Mouse (Mus musculus): ENCODE data around the gene Elk3.
"Not testable (repeated sequence)": the region's sequence is repeated elsewhere in the genome, so short reads cannot be mapped to it uniquely, and the experiment has no call there.

Elk3 gene

DNA sequence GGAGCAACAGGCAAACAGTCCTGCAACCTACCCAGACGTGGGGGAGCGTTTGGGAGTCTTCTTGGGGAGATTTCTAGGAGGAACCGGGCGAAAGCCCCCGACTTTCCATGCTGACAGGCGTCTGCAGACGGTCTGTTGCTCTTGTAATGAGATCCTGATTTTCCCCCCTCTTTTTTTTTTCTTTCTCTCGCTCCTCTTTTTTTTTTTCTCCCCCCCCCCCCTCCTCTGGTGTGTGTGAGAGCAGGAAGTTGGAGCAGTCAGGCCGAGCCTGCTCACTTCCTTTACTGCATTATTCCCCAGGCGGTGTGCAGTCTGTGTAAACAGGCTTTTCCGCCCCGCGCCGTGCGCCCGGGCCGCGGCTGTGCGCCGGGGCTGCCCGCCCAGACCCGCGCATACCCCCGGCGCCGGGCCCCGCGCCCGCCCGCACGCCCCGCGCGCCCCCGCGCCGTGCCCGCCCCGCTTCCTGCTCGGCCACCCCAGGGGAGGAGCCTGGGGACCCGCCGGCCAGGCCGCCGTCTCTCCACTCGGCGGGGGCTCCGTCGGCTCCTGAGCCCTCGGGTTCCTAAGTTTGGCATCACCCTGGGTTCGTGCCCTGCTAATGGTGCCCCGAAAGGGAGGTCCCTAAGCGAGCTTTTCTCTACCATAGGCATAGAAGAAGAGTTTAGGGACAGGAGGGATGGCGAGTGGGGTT is at the start of gene Elk3:
Elk3 (minus strand) TSS at position 415 of the 691 bp plus-strand sequence.
- peak; percentile 80 for DNase-seq

DNA sequence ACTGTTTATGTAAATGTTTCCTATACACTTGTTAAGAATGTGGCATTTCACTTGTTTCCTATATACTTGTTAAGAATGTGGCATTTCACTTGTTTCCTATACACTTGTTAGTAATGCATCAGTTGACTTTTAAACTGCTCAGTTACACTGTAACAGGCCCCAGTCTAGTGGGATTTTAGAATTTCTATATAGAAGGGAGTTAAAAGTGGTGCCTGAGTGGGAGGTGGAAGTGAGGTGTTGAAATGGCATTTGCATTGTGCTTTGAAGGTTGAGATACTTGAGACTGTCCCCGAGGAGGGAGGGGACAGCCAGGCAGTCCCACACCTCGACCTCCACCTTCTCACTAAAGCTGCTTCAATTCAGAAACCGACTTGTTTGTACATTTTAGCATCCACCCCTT is 49.7 kb upstream of the Elk3 start:
- no peak for DNase-seq

DNA sequence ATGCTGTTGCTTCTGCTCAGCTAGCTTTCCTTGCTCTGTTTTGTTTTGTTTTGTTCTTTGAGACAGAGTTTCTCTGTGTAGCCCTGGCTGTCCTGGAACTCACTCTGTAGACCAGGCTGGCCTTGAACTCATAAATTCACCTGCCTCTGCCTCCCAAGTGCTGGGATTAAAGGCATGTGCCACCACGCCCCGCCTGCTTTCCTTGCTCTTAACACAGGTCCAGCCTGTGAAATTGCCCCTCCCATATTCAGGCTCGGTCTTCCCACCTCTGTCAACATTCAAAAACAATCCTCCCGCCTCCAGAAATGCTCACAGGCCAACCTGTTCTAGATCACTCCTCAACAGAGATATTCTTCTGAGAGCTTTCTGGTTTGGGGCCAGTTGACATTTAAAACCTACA is 49.3 kb upstream of the Elk3 start:
- not testable (repeated sequence) for DNase-seq

DNA sequence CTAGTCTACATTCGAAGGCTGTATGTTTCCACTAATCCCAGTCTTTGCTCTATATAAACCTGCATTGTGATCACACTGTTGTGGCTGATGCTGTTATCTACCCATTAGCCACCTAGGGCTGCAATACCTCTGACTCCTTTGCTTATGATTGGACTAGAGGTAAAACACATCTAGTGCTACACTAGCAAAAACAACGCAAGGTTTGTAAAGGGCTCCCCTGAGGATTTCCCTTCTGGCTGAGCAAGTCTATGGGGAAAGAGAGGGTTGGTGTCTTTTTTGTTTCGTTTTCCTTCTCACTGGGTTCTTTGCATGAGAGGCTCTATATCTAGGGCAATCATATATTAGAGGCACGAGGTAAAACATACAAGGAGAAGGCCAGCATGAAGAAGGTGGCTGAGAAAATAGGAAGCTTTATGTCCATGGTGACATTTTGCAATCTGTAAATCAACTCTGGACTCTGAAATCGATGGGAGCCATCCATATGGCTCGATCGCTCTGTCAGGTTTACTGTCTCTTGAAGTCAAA is 48.5 kb upstream of the Elk3 start:
- no peak for DNase-seq

DNA sequence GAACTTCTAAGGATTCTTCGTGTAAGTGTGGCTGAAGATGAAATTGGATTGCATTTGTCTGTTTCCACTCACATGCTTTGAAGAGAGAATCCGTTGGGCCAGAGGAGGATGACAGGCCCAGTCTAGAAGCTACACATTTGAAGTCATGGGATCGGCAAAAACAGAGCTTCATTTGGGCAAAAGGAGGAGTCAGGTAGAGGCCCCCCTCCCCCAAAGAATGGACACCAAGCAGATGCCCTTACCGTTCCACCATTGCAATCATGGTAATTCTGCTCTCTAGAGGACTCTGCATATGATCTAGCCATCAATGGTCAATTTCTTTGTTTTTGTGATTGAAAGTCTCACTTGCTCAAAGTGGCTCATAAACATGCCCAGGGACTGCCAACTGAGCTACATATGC is 47.9 kb upstream of the Elk3 start:
- DNase-seq, result no peak

DNA sequence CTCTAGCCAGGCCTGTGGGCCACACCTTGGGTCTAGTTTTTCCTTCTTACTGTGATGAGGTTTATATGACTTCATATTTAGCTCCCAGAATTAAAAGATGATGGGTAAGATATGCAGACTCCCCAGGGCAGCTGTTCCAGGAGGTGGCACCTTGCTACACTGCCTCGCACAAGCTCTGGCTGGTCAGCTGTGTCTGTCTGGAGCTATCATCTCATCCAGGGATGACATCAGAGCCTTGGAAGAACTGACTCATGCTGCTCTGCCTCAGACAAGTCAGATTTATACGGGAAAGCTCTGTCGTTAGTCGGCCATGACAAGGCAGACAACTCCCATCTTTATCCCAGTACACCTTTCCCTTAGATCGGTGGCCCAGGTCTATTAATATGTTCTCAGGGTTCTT is 46.2 kb upstream of the Elk3 start:
- no peak for DNase-seq

DNA sequence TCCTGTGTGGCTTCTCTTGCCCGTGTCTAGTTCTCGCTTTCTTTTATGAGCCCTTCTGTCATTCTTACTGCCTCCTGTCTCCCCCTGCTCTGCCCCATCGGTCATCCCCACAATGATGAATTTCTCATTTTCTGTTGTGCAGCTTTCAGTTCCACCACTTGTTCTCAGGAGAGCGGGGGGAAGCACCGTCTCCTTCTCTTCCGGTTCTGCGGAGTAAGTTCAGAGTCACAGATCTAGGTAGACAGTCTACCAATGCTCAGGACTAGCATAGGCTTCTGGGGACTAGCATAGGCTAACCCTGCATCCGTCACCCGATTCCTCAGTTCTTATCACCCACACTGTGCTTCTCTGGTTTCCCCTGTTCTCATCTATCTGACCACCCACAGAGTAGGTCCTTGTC is 45.2 kb upstream of the Elk3 start:
- no peak for DNase-seq

DNA sequence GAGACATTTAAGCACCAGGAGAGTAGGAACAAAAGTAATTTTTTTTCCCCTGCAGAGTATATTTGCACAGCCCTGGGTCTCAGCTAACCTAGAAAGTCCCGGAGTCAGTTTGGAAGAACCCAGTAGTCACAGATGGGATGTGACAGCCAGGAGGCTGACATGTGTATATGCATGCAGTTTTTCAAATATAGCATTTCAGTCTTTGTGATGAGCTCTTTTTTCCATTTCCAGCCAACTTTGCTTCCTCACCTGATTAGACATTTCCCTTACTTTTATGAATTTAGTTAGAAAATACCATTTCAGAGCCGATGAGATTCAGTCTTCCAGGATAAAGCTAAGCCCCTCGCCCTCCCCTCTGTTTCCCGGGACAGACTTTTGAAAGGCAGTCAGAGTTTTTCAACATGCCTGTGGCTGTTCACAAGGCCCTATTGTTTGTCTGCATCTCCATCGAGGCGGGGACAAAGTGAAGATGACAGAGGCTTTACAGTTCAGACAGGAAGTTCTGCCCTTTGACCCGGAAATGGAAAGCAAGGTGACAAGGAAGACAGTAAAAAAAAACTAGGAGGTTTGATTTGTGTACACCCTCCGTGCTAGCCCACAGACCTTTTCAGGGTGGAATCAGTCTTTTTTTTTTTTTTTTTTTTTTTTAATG is 44.5 kb upstream of the Elk3 start:
- DNase-seq, result no peak

DNA sequence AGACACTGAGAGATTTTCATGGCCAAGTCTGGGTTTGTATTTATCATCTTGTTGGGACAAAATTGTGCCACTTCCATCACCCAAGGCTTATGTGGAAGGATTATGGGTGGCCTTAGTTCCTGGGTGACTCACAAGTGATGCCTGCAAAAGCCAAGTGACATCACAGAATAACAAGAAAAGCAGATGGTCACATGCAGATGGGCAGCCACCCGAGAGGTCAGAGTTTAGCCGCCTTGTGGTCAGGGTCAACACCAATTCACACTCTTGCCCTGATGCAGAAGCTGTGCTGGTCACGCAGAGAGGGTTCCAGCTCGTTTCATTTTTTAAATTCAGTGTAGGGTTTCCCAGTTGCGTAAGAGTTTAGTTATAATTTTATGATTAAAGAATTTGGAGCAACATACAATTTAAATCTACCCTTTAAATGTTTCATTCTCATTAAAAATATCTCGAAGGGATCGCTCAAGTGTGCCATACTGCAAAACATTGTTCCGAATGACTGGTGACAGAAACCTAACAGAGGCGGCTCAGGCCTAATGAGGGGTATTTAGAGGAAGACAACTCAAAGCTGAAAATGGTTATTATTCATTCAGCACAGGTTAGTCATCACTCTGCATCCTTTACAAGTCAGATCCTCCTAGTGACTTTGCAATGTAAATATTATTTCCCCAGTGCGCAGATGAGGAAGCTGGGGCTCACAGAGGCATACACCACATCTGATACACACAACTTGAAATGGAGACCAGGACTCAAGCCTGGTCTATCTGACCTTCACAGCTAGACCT is 42.8 kb upstream of the Elk3 start:
- DNase-seq, result no peak

DNA sequence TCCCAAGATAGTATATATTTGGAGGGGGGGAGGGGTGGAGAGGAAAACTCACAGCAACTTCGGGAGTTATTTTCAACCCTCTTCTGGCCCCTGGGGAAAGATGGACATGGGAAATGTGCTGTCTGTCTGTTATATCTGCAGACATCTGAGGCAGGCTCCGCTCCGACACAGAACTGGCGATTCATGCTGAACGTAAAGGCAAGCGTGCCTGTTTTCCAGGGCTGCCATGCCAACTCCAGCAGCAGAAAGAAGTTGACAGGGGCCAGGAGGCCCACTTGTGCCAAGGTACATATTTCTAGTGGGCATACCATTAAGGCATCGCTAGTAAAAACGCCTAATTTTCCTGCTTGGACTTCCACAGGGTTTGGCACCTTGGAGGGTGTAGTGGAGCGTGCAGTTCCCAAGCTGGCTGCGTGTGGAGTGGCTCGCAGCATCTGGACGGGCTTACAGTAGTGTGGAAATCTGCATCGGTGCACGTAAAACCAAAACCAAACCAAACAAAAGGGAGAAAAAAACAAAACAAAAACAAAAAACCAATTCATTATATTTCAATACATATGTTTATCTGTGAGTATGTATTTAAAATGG is 37.1 kb upstream of the Elk3 start:
- no peak for DNase-seq

DNA sequence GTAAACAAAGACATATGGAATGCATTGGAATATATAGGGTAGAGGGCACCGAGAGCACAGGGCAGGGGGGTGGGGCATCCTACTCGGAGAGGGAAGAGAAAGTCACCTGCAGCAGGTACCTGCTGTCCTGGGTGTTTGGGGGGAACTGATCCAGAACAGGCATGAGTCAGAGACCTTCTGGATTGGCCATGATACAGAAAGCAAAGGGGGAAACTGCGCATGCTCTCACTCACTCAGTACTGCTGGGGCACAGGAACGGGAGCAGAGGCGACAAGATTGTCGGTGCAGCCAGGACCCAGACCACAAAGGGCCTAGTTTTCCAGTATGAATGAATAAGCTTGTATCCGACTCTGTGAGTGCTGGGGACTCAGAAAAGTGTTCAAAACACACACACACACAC is 36.5 kb upstream of the Elk3 start:
- DNase-seq, result no peak

DNA sequence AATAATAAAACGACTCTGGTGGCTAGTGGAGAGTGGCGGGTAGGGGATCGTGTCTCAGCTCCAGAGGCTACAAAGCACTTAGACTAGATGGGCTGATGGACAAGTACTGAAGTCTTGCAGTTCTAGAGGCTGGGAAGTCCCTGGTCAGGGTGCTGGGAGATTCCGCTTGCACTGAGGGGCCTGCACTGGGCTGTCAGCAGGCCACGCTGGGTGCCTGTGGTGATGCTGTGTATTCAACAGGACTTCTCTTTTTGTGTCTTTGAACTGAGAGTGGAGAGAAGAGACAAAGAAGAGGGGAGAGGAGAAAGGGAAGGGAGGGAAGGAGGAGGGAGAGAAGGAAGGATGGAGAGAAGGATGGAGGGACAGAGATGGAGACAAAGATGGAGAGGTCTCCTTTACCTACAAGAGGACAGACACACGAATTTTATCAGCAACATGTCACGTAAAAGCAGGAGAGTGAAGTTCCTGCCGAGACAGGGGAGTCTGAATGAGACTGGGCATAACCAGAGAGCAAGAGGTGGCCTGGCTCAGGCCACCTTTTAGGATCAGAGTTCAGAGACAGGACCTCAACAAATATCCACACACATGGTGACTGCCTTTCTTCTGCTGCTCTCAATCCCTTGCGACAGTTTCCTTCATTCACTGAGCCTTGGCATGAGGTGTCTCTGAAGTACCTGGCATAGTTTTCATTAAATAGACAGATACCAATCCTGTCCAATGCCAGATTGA is 35.4 kb upstream of the Elk3 start:
- no peak for DNase-seq

DNA sequence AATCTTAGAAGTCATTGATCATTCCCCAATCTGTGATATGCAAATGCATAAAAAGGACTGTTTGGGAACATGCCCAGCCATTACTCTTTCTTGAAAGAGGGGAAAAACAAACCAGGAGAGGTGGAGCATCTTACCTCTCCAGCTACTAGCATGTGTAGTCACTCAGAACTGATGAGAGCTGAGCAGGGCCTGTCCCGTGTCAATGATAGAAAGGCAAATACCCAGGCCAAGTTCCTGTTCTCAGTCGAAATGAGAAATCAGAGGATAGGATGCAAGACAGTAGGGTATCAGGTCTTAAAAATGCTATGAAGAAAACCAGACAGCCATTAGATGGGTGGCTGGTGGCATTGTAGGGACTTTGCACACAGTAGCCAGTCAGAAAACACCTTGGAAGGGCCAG is 34.6 kb upstream of the Elk3 start:
- no peak for DNase-seq

DNA sequence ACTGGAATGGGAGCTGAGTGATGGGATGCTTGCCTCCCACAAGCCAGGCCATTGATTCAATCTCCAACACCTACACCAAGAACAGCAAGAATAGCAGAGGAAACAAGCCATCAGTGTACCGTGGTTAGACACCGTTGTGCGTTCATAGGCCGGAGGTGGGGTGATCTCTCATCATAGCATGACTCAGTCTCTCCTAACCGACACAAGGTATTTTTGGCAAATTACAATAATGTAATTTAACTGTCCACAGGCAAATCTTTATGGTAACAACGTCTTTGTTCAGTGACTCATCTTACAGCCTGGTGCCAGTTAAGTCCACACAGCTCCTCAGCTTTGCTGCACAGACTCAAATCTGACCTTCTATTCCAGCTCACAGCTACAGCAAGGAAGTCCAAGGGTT is 32.5 kb upstream of the Elk3 start:
- no peak for DNase-seq

DNA sequence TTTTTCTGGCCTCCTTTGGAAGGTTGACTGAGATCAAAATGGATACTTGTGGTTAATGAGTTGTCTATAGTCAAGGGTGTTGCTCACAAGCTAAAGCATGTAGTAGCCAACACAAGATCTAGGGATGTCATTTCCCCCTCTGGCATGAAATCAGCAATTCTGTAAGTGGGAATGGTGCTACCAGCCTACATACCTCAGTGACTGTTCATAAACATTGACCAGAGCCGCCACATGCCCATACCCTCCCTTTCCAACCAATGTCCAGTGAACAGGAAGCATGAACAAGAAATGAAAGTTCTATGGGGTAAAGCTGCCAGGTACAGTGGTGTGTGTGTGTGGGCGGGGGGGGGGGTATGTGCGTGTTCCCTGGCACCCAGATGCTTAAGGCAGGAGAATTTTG is 32.1 kb upstream of the Elk3 start:
- DNase-seq, result no peak

DNA sequence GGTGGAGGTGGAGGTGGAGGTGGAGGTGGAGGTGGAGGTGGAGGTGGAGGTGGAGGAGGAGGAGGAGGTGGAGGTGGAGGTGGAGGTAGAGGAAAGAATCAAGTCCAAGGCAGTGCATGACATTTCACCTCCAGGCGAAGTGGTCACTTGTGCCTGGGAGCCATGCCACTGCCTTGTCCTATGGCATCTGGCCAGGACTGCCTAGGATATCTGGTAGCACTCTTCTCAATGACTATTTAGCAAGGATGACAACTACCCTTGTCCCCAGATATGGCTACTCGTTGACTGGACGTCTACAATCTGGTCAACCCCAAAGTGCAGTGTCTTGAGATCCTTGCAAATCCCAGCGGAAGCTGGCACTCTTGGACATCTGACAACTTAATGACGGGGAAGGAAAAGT is 27.6 kb upstream of the Elk3 start:
- no peak for DNase-seq

DNA sequence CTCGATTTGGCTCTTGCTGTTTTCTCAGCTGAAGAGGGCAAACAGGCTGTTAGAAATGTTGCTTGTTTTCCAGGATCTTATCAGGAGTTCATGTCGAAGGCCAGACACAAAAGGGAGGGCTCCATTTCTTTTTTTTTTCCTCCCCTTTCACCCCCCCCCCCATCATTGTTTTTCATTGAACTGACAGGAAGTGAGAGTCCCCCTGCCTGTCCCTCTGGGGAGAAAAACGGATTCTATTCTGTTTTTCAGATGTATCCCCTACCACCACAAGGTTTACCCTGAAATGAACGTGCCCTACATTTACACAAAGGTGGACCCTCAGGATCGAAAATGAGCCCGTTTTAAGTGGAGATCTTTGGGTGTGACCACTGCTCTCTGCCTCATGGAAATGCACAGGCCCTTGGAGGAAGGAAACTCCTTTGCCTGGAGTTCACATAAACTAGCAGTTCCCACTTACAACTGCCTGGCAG is 25.6 kb upstream of the Elk3 start:
- peak; percentile 51 for DNase-seq

DNA sequence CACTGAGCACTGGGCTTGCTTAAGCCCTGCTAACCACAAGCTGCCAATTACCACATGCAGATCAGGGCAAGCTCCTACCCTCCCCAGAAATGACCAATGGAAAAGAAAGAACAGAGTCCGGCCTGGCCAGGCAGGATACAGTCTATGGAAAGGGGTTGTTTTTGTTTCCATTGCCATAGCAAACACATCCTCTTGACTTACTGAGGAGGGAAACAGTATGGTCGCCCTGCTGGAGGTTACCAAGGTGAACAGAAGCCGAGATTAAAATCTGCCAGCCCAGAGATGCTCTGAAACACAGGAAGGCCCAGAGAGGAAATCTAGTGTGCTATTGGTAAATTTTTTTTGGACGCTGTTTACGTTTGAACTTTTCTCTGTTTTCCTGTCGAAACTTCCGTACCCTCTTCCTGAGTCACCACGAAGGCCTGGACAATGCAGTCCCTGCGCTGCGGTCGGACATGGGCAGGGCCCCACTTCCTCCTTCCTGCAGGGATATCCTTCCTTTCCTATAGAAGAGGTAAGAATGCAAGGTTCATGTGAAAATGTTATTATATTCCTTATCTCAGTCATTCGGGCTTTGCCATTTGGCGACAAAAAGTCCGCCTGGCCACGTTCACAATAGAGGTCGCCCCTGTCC is 25.0 kb upstream of the Elk3 start:
- DNase-seq, result peak; percentile 87

DNA sequence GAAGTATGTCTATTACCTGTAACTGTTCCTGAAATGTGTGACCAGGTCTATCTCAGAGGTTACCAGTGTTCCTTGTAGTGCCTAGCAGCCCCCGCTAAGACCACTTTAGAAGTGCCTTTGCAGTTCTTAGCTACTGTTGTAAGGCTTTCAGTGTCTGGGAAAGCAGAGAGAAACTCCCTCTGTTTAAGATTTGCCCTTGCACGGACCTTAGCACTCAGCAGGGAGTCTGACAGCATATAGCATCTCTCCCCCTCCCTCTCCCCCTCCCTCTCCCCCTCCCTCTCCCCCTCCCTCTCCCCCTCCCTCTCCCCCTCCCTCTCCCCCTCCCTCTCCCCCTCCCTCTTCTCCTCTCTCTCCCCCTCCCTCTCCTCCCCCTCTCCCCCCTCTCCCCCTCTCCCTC is 24.1 kb upstream of the Elk3 start:
- no peak for DNase-seq

DNA sequence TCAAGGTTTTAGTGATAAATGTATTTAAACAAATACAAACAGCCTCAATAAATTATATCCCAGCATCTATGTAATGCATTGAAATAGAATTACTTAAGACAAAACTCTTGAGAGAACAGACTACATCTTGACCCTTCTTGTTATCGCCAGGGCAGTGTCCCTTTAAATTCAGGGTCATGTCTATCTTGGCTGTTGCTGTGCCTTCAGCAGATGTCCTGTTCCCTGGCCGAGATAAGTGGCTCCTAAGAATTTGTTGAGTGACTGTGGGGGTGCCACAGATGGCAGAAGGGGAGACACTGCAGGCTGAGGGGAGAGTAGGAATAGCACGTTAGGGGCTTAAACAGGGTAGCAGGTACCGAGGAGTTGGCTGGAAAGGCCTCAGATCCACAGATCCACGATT is 22.3 kb upstream of the Elk3 start:
- DNase-seq, result no peak

DNA sequence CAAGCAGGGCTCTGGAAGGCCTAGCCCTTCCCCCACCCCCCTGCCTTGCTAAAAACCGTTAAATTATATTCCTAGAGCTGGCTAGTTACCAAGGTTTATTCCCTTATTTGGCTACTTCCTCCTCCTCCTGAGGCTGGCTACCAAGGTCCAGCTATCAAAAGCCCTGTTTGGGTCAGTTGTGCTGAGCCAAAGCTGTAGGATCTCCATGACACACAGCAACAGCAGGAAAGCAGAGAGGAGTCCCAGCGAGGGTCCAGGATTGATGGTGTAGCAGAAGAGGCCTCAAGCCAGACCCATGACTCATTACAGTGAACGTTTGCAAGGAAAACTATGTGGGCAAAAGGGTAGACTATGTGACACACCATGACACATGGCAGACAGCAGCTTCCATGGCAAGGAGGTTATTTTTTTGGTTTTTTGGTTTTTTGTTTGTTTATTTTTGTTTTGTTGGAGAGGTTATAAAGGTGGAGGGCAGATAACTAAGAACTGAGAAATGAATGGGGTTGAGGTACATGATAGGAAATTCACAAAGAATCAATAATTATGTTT is 21.4 kb upstream of the Elk3 start:
- DNase-seq, result no peak

DNA sequence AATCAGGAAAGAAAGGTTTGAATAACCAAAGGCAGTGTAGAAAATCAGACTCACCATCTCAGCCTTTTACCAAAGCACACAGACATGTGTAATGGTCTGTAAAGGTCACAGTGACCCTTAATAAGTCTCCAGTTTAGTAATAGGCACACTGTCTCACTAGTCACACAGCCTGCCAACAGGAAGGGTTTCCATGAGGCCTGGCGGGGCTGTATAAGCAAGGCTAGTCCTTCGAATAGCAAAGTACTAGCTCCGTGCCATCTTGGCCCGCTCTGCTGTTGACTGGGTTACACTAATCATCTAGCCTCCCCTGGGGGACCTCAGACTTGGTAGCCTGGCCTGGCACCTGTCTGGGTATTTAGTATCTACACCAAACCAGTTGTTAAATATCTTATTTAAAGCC is 20.6 kb upstream of the Elk3 start:
- no peak for DNase-seq

Data from lung, postnatal 36 days (tissue).